Mouse (Mus musculus): ENCODE measurements around the gene Erfe.

DNA sequence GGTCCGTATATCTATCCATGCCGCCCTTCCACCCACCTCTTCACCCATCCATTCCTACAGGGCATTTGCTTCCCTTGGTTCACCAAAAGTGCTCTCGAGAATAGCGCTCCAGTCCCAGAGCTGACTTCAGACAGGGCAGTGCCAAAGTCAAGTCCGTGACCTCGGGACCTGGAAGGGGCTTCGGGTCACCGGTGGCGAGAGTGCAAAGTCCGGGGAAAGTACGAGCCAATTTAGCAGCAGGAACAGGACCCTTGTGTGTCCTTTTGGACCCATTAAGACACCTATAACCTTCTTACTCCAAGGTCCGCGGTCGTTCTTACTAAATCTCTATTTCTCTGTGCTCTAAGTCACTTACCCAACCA lies 47.3 kb downstream of the Erfe start:
- TF ChIP-seq CTCF (IDR thresholded peaks at IDR 0.05) = no peak
- no peak for TF ChIP-seq EP300 (IDR thresholded peaks at IDR 0.05)

Measured in lung, postnatal 0 days (tissue).